Mouse (Mus musculus) layer of hippocampus, postnatal 10 days (tissue): Measurements from ENCODE around the gene Kcnk18. TPM values are rescaled to one million over a fixed set of nuclear protein-coding genes. Genes with fewer than 3 reads are reported as not detected.

Source experiments
- DNase-seq, 2 experiments: peaks; one replicate each; pipeline ENCODE4 v3.0.0; 2021; ENCODE audit warnings: low spot score in 2 of 2
- long read RNA-seq: library from polyadenylated mRNA; stranded (forward); transcript quantifications from one replicate; pipeline ENCODE4 v2.0.0, GENCODE M21; 2023
- total RNA-seq, 2 experiments: library from RNA; stranded (reverse); gene quantifications; 2 replicates each; pipeline ENCODE4 v1.2.3; 2021

Gene Kcnk18
- not detected for total RNA-seq
- long read RNA-seq: 0 reads

DNA sequence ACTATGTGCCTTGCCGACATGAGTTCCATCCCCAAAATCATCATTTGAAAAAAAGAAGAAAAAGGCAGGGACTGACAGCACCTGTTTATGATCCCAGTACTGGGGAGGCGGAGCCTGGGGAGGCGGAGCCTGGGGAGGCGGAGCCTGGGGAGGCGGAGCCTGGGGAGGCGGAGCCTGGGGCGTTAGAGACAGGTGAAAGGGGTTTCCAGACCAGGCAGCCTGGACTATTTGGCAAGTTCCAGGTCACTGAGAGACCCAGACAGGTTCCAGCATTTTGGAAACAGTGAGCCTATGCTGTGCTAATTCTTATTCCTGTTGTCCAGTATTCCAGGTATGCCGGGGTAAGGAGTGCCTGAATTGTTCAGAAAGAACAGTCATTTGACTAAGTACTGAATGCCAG lies at the start of gene Kcnk18:
TSS of gene Kcnk18 (plus strand) at position 224 of the 400 bp plus-strand sequence.
- DNase-seq: no peak

GRCm38 (mm10) chr19:59169936-59170765 lies 48.9 kb upstream of the Kcnk18 start, which contains the start of gene Vax1:
Gene Vax1 (minus strand): TSS chr19:59170056.
- DNase-seq: no peak

DNA sequence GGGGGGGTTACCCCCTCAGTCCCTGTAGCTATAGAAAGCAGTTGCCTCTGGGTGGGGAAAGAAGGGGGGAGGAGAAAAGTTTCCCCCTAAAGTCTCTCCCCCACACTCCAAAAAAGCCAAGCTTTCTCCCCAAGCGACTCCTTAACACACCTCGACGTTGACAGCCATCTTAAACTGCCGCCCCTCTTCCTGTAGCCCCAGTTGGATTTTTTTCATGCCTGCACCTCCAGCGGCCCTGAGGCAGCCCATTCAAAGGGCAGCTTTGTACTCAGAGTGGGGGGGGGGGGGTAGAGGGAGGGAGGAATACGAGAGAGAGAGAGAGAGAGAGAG lies 48.3 kb upstream of the Kcnk18 start:
- DNase-seq: no peak

GRCm38 (mm10) chr19:59171151-59171870 lies 47.7 kb upstream of the Kcnk18 start:
- no peak for DNase-seq

DNA sequence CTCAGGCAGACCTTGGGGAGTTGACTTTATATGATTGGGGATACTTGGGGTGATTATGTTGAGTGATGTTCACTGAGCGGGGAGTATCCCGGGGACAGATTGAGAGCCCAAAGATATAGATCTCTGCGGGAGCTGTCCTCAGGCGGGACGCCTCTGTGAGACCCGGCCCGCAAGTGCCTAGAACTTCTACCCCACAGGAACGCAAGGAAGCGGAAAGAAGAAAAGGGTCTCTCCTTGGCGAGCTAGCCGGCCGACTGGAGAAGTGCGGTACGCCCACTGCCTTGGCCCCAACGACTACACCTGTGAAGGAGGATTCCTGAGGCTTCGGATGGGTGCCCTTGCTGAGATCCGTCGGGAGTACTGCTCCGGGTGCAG lies 47.2 kb upstream of the Kcnk18 start:
- no peak for DNase-seq

DNA sequence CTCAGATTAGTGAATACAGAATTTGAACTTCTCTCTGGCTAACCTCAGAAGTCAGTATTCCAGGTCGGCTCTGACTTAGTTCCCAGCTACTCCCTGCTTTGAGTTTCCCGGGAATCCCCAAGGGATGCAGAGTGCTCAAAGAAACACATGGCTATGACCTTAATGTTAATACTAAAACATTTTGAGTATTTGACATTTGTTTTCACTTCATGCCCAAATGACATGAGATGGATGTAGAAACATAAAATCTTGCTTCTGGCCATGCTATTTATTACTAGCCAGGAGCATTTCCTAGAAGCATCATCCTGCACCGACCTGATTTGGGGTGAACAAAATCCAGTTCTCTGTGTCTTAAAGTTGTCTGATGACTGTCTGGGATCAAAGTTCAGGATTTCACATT lies 46.2 kb upstream of the Kcnk18 start:
- DNase-seq: no peak

GRCm38 (mm10) chr19:59173341-59174015 lies 45.5 kb upstream of the Kcnk18 start:
- no peak for DNase-seq

DNA sequence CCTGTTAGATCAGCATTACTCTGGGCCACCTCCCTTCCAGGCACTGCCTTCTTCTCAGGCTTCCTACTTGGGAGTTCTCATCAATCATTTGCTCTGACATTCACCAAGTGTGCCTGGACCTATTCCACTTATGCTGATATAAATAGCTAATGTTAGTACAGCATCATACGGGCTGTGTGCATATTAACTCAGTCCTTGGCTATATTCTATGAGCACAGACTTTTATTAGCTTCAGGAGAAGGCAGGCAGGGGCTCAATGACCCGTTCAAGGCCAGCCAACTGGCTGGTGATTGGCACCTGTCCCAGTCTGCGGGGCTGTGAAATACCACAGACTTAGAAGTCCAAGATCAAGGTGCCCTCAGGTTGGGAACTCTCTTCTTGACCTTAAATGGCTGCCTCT lies 35.0 kb upstream of the Kcnk18 start:
- no peak for DNase-seq

GRCm38 (mm10) chr19:59188981-59189380 lies 30.0 kb upstream of the Kcnk18 start:
- no peak for DNase-seq

GRCm38 (mm10) chr19:59190431-59191122 lies 28.4 kb upstream of the Kcnk18 start:
- DNase-seq: no peak

- DNase-seq: no peak
Observed at GRCm38 (mm10) chr19:59191123-59191505, 27.9 kb upstream of the Kcnk18 start.

DNA sequence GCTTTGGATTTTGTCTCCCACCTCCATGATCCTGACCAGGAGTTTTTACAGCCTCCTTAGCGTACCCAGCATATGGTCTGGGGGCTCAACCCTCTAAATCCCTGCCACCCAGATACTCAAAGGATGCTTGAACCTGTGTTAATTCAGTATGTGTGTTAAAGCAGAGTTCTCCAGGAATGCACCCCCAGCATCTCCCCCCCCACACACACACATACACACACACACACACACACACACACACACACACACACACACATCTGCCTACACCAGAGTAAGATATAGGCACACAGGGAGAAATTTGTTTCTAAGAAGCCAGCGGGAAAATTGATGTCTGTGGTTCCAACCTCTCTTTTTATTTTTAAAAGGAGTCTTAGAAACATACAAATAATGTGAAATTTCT lies 26.5 kb upstream of the Kcnk18 start:
- DNase-seq: no peak

GRCm38 (mm10) chr19:59193456-59193855 lies 25.6 kb upstream of the Kcnk18 start:
- DNase-seq: no peak

DNA sequence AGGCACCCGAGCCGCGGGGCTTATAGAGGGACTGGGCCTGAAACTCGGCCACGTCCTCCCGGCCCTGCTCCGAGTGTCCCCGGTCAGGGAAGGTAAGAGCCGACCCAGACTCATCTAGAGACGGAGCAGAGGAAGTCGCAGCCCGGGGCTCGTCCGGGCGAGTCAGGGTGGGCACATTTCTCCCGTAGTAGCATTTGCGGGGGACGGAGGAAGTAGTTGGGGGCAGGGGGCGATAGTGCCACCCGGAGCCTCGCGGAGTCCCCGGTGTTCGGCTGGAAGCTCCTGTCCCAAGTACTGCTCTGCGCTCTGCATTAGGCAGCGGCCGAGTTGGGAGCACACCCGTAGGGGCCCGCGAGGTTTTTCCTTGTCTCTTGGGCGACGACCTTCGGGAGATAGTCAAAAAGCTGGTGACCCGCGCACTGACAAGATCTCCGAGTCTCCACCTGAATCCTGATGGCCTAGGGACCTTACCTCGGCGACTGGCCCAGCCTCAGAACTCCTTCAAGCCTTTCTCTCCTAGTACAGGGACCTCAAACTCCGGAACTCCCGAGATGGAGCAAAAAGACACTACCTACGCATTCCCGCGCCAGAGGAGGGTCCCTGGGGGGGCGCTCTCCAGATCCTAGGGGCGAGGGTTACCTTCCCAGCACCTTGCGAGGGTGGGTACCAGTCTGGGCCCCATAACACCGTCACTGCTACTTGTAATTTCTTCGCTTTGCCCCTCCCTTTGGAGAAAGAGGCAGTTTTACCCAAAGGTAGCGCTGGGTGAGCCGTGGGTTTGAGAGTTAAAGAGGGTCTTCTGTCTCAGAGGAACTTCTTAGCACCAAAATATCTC lies 24.8 kb upstream of the Kcnk18 start:
- DNase-seq: no peak

DNA sequence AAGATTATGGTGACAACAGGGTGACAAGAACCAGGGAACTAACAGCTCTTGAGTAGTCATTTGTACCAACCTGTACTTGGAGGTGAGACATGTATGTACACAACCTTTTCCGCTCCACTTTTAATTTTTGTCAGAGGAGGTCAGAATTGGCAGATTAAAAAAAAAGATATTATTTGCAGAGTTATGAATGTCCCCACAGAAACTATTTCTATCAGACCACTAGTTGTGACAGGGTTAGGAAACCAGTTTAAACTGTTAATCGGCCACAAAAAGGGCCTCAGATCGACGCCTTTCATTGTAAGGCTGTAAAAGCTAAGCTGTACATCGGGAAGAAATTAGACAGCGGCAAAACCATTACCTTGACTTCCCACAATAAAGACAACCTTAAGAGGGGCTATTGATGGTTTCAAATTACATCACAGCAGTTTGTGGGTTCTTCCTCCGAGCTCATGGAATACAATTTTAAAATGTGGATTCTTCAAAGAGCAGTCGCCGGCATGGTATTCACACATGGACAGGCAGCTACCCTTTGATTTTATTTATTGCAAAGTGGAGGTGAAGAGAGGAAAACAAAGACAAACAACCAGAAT lies 23.7 kb upstream of the Kcnk18 start:
- no peak for DNase-seq

GRCm38 (mm10) chr19:59196111-59196666 lies 22.8 kb upstream of the Kcnk18 start:
- peak; percentile 63 to 76 for DNase-seq

GRCm38 (mm10) chr19:59198161-59198560 lies 20.9 kb upstream of the Kcnk18 start:
- DNase-seq: peak; percentile 34 to 49

- DNase-seq: peak; percentile 87
Observed at GRCm38 (mm10) chr19:59208475-59208874, 10.5 kb upstream of the Kcnk18 start.

DNA sequence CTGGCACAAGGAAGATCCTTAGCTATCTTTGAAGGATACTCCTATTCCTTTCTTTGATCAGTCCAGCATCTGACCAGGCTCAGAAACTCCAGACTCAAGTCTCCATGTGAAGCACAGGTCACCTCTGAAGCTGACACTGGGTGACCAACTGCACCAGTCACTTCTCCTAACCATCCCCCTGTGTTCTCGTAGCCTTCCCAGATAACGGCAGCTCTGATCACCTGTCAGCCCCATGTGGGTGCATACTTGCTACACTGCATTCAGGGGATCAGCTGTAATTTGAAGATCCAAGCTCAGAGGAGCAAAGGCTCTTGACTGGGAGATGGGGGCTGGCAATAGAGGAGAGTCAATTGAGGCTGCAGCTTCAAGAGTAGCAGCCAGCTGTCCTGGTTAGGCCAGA lies 10.0 kb upstream of the Kcnk18 start:
- no peak for DNase-seq

DNA sequence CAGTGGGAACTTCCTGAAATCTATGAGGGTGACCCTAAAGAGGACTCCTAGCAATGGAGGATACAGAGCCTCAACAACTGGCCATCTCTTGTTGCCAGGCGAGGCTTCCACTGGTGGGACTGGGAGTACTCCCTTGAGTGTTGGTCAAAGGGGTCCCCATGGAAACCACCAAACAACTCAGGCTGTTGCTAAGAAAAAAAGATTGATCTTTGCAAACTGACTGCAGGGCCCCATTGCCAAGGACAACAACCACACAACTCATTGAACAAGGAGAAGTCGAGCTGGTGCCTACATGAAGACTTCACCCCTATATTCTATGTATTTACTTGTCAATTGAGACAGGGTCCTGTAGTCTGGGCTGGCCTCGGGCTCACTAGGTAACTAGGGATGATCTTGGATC lies 2.1 kb upstream of the Kcnk18 start:
- no peak for DNase-seq
